Mouse (Mus musculus) cerebellum, adult 2 months (tissue): ENCODE measurements around the gene A130010J15Rik.

ENCODE experiments used
- CTCF ChIP-seq: fragments of 200-500 bp; IDR thresholded peaks from 2 replicates; pipeline ENCODE4 v1.5.1; 2011; ENCODE audit warnings: low read depth, mild to moderate bottlenecking, control low read depth, low read length, moderate library complexity, borderline replicate concordance; ENCODE audit not compliant: insufficient read depth
- POLR2A ChIP-seq: fragments of 200-500 bp; IDR thresholded peaks from 2 replicates; pipeline ENCODE4 v1.6.1; 2011; ENCODE audit warnings: low read length, control low read depth, borderline replicate concordance; ENCODE audit not compliant: insufficient read depth

DNA sequence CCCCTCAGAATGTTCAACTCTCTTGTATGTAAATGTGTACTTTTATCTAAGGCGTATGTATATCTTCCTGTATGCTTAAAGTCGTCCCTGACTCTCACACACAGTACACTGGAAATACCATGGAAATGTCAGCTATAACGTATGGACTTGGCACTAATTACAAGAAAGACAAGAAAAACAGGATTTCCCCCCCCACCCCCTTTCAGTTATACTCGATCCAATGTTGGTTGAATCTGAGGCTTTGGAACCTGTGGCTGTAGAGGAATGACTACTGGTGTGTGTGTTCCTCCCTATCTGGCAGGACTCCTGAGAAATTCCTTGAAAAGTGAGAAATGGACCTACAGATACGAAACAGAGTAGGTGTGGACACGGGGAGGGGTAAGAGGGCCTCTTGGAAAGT is 20.4 kb downstream of the A130010J15Rik start:
- TF ChIP-seq POLR2A (no peak), CTCF (no peak)
